Mouse (Mus musculus) neural tube, embryonic 14.5 days (tissue): Measurements from ENCODE around the gene Rsad2. TPM values are rescaled to one million over a fixed set of nuclear protein-coding genes. Genes with fewer than 3 reads are reported as not detected.
A peak's percentile ranks its signal among the peaks of the same experiment; 100 is the strongest.

Experiments
- ATAC-seq: fragments of 200-750 bp; cut with Nextera tagmentation; 2 replicates; pipeline ENCODE4 v1.8.0; 2017; ENCODE audit warnings: low read depth, mild to moderate bottlenecking, moderate TSS enrichment, moderate library complexity
- H3K27ac ChIP-seq: fragments of 300-500 bp; sonication (generic); 2 replicates; pipeline ENCODE4 v1.5.1; 2014; ENCODE audit warnings: low read depth, mild to moderate bottlenecking, control low read depth, low read length, moderate library complexity, mixed read lengths
- H3K27me3 ChIP-seq: fragments of 300-500 bp; sonication (generic); 2 replicates; pipeline ENCODE4 v1.6.1; 2014; ENCODE audit warnings: low read length; ENCODE audit not compliant: control insufficient read depth, insufficient read depth
- H3K36me3 ChIP-seq: fragments of 300-500 bp; sonication (generic); 2 replicates; pipeline ENCODE4 v1.6.1; 2014; ENCODE audit warnings: low read length, mixed read lengths; ENCODE audit not compliant: control insufficient read depth, insufficient read depth
- H3K4me1 ChIP-seq: fragments of 300-500 bp; sonication (generic); 2 replicates; pipeline ENCODE4 v1.6.1; 2014; ENCODE audit warnings: low read length; ENCODE audit not compliant: control insufficient read depth, insufficient read depth
- H3K4me2 ChIP-seq: fragments of 300-500 bp; sonication (generic); 2 replicates; pipeline ENCODE4 v1.6.1; 2014; ENCODE audit warnings: mild to moderate bottlenecking, low read depth, low read length, control low read depth
- H3K4me3 ChIP-seq: fragments of 300-500 bp; sonication (generic); 2 replicates; pipeline ENCODE4 v1.5.1; 2014; ENCODE audit warnings: low read depth, low read length, control low read depth, mixed read lengths
- H3K9ac ChIP-seq: fragments of 300-500 bp; sonication (generic); replicated peaks from 2 replicates; pipeline ENCODE4 v1.6.1; 2014; ENCODE audit warnings: low read depth, mild to moderate bottlenecking, control low read depth, low read length, mixed read lengths
- H3K9me3 ChIP-seq: fragments of 300-500 bp; sonication (generic); 2 replicates; pipeline ENCODE4 v1.6.1; 2016; ENCODE audit warnings: low read length; ENCODE audit not compliant: control insufficient read depth
- WGBS: fragments of 180-500 bp; shearing (Covaris S2); extraction: QIAGEN DNeasy Blood & Tissue Kit; methylation state at CpG from one replicate; pipeline ENCODE4 v1.1.7; 2014; 5-methylcytosine and 5-hydroxymethylcytosine counted together
- polyA plus RNA-seq: library from polyadenylated mRNA; unstranded; fragments of >200 nt; fragmentation: Nextera tagmentation; extraction: Ambion mirVana; gene quantifications from 2 replicates; pipeline ENCODE4 v1.2.1, GENCODE M21; 2014

The Rsad2 gene
- polyA plus RNA-seq, 1 experiment from 2014 or later, result 0.21 TPM

GRCm38 (mm10) chr12:26424841-26425240 is 31.4 kb downstream of the Rsad2 start:
- Histone ChIP-seq H3K27me3 (no peaks in the 10 kb centered on the region), H3K36me3 (no peaks in the 10 kb centered on the region), H3K4me1 (no peaks in the 10 kb centered on the region), H3K4me3 (no peak overlapping the region), H3K9ac (no peak overlapping the region), H3K4me2 (no peak overlapping the region), H3K27ac (no peak overlapping the region), H3K9me3 (no peaks in the 10 kb centered on the region)
- ATAC-seq, result no peak
- WGBS, result 91% methylated on average over 2 of the region's 2 CpGs

GRCm38 (mm10) chr12:26418322-26418721 is 37.9 kb downstream of the Rsad2 start:
- Histone ChIP-seq H3K27me3 (no peaks in the 10 kb centered on the region), H3K9ac (no peak overlapping the region), H3K4me3 (no peak overlapping the region), H3K4me2 (no peak overlapping the region), H3K4me1 (peaks cover 8% of the 10 kb centered on the region), H3K27ac (no peak overlapping the region), H3K36me3 (no peaks in the 10 kb centered on the region), H3K9me3 (no peaks in the 10 kb centered on the region)
- no peak for ATAC-seq
- 87% methylated on average over 4 of the region's 4 CpGs for WGBS

GRCm38 (mm10) chr12:26416636-26417295 is 39.5 kb downstream of the Rsad2 start:
- 74% methylated on average over 7 of the region's 7 CpGs for WGBS

GRCm38 (mm10) chr12:26415104-26415771 is 41.0 kb downstream of the Rsad2 start, which contains the start of gene Rnf144a:
Gene Rnf144a (minus strand): TSS chr12:26415254.
- ATAC-seq, result peak; percentile 93
- H3K4me3 ChIP-seq, result peak within 1 kb of the TSS; percentile 95
- H3K4me1 ChIP-seq, result peaks cover 30% of the 10 kb centered on the region
- H3K36me3 ChIP-seq, result no peaks in the 10 kb centered on the region
- peak within 1 kb of the TSS; percentile 98 for H3K9ac ChIP-seq
- H3K27ac ChIP-seq, result peak within 1 kb of the TSS; percentile 80
- H3K9me3 ChIP-seq, result no peaks in the 10 kb centered on the region
- no peaks in the 10 kb centered on the region for H3K27me3 ChIP-seq
- WGBS, result 1% methylated on average over 45 of the region's 45 CpGs
- peak within 1 kb of the TSS; percentile 93 for H3K4me2 ChIP-seq

More at GRCm38 (mm10) chr12:26416636-26417295, 39.5 kb downstream of the Rsad2 start:
- Histone ChIP-seq H3K27me3 (no peaks in the 10 kb centered on the region), H3K36me3 (no peaks in the 10 kb centered on the region), H3K9ac (no peak overlapping the region), H3K9me3 (no peaks in the 10 kb centered on the region), H3K4me1 (peaks cover 24% of the 10 kb centered on the region), H3K4me2 (no peak overlapping the region), H3K27ac (no peak overlapping the region), H3K4me3 (no peak overlapping the region)
- no peak for ATAC-seq

- Histone ChIP-seq H3K27me3 (no peaks in the 10 kb centered on the region), H3K9ac (peak overlapping the region; percentile 98), H3K36me3 (no peaks in the 10 kb centered on the region), H3K4me3 (peak overlapping the region; percentile 95), H3K4me2 (peak overlapping the region; percentile 93), H3K4me1 (peaks cover 30% of the 10 kb centered on the region), H3K27ac (peak overlapping the region; percentile 80), H3K9me3 (no peaks in the 10 kb centered on the region)
- ATAC-seq, result peak; percentile 0
- under 1% methylated on average over 63 of the region's 64 CpGs for WGBS
Measured at GRCm38 (mm10) chr12:26414451-26415103, 41.7 kb downstream of the Rsad2 start.

- Histone ChIP-seq H3K36me3 (no peaks in the 10 kb centered on the region), H3K4me2 (peak overlapping the region; percentile 93), H3K4me1 (peaks cover 30% of the 10 kb centered on the region), H3K4me3 (peak overlapping the region; percentile 95), H3K9ac (peak overlapping the region; percentile 98), H3K9me3 (no peaks in the 10 kb centered on the region), H3K27ac (no peak overlapping the region), H3K27me3 (no peaks in the 10 kb centered on the region)
- ATAC-seq, result 0 out of 2 replicates have a peak, but pooled peaks have one; percentile 2
- 4% methylated on average over 8 of the region's 8 CpGs for WGBS
Measured at GRCm38 (mm10) chr12:26413961-26414411, 42.3 kb downstream of the Rsad2 start.

GRCm38 (mm10) chr12:26412802-26413201 is 43.5 kb downstream of the Rsad2 start:
- 68% methylated on average over 6 of the region's 6 CpGs for WGBS
- Histone ChIP-seq H3K4me3 (0 out of 2 replicates have a peak overlapping the region, but pooled peaks have one; percentile 4), H3K9me3 (no peaks in the 10 kb centered on the region), H3K4me1 (peaks cover 30% of the 10 kb centered on the region), H3K9ac (0 out of 2 replicates have a peak overlapping the region, but pooled peaks have one; percentile 3), H3K27me3 (no peaks in the 10 kb centered on the region), H3K4me2 (peak overlapping the region; percentile 93), H3K36me3 (no peaks in the 10 kb centered on the region), H3K27ac (no peak overlapping the region)
- no peak for ATAC-seq

- Histone ChIP-seq H3K9ac (no peak overlapping the region), H3K36me3 (no peaks in the 10 kb centered on the region), H3K4me1 (peaks cover 30% of the 10 kb centered on the region), H3K27ac (no peak overlapping the region), H3K27me3 (no peaks in the 10 kb centered on the region), H3K9me3 (no peaks in the 10 kb centered on the region), H3K4me2 (peak overlapping the region; percentile 93; the same call in 1 of the 2 replicates), H3K4me3 (peak overlapping the region; percentile 1; the same call in 1 of the 2 replicates)
- WGBS, result 44% methylated on average over 10 of the region's 10 CpGs
- no peak for ATAC-seq
Measured at GRCm38 (mm10) chr12:26411841-26412450, 44.3 kb downstream of the Rsad2 start.
